16 mouse cellular contexts compared by ENCODE assay signal in the genomic region with DNA sequence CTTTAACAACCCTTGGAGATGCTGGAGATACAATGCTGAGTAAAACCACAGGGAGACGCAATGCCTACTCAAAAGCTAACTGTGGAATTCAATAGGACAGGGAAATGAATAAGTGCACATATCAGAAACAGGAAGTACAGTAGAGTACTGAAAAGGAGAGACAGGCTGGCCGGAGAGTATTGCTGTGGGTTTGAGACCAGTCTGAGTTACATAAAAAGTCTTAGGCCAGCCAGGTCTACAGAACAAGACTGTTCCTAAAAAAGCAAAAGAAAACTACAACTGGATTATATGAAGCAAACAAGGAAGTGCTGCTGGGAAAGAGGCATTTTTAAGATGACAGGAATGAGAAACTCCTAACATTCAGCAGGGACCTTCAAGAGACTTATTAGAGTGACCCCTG.
"Had no signal": no experiment of that assay in that cellular context is flagged by ENCODE, and none has a peak within 500 bp of the region (broad histone marks: within the 10 kb centered on the region; RNA-seq: fewer than 3 reads in every experiment).

No protein-coding gene starts in this region.

- H3K27ac ChIP-seq: liver, embryonic 15.5 days; lung, embryonic 15.5 days; midbrain, embryonic 13.5 days; midbrain, embryonic 15.5 days; neural tube, embryonic 12.5 days had no signal

- H3K36me3 ChIP-seq: liver, embryonic 15.5 days; lung, embryonic 15.5 days; midbrain, embryonic 13.5 days; midbrain, embryonic 15.5 days; neural tube, embryonic 12.5 days had no signal

- H3K4me3 ChIP-seq: liver, embryonic 15.5 days; lung, embryonic 15.5 days; midbrain, embryonic 13.5 days; midbrain, embryonic 15.5 days; neural tube, embryonic 12.5 days had no signal

- ATAC-seq: liver, postnatal 0 days; midbrain, embryonic 13.5 days; midbrain, embryonic 15.5 days had no signal

- DNase-seq: liver, postnatal 0 days; lung, adult 2 months; lung, postnatal 10 days; lung, postnatal 4 days; right cerebral cortex, postnatal 14 days; right cerebral cortex, postnatal 4 days; spleen, adult 18-20 months; thymus, adult 18-20 months; thymus, postnatal 25 days; thymus, postnatal 4 days had no signal

- H3K27me3 ChIP-seq: liver, embryonic 15.5 days; lung, embryonic 15.5 days; midbrain, embryonic 13.5 days; midbrain, embryonic 15.5 days; neural tube, embryonic 12.5 days had no signal

- H3K9ac ChIP-seq: liver, embryonic 15.5 days; liver, postnatal 0 days; lung, embryonic 15.5 days; midbrain, embryonic 13.5 days; midbrain, embryonic 15.5 days; neural tube, embryonic 12.5 days had no signal

- H3K4me1 ChIP-seq: liver, embryonic 15.5 days; lung, embryonic 15.5 days; midbrain, embryonic 15.5 days; neural tube, embryonic 12.5 days had no signal

- H3K9me3 ChIP-seq: liver, embryonic 15.5 days; lung, embryonic 15.5 days; midbrain, embryonic 13.5 days; midbrain, embryonic 15.5 days; neural tube, embryonic 12.5 days had no signal

- H3K4me2 ChIP-seq: liver, embryonic 15.5 days; lung, embryonic 15.5 days; midbrain, embryonic 11.5 days; midbrain, embryonic 13.5 days; midbrain, embryonic 15.5 days; neural tube, embryonic 12.5 days had no signal
